Mouse (Mus musculus): ENCODE data around the gene Vgf.

- no peak for TF ChIP-seq CTCF (IDR thresholded peaks at IDR 0.05; ENCODE audit: control insufficient read depth, insufficient read depth, insufficient read length)
- TF ChIP-seq USF1 (IDR thresholded peaks at IDR 0.05; ENCODE audit: low read depth), result no peak
- no peak for TF ChIP-seq MAX (IDR thresholded peaks at IDR 0.05)
- no peak for TF ChIP-seq CEBPB (IDR thresholded peaks at IDR 0.05; ENCODE audit: low read depth)
- no peak for TF ChIP-seq MYOD1 (IDR thresholded peaks at IDR 0.05; ENCODE audit: control insufficient read depth, insufficient read length, low read depth)
- TF ChIP-seq MYOG (IDR thresholded peaks at IDR 0.05; ENCODE audit: control insufficient read depth, extremely low read depth, insufficient read length), result no peak
- no peak for TF ChIP-seq FOSL1 (IDR thresholded peaks at IDR 0.05; ENCODE audit: insufficient read depth, low read length, poor library complexity, severe bottlenecking)
These were observed 49.5 kb downstream of the Vgf start for GRCm38 (mm10) chr5:137075726-137076125.

Data from C2C12 (cell line).